Mouse (Mus musculus) MEL (cell line): ENCODE results near the gene 4930432M17Rik.

Source experiments
- CHD2 ChIP-seq: IDR thresholded peaks from 2 replicates; pipeline ENCODE4 v1.6.1; 2011; ENCODE audit warnings: low read length, improper control_type of control experiment
- CTCF ChIP-seq, 3 experiments: IDR thresholded peaks in 2 of 3; conservative IDR thresholded peaks in 1 of 3; 2 replicates each; pipeline ENCODE4 v1.5.1; 2011 to 2012; ENCODE audit warnings: low read length in 3 of 3, low read depth in 2 of 3, mild to moderate bottlenecking in 2 of 3, improper control_type of control experiment in 1 of 3, inconsistent platforms in 1 of 3, mixed read lengths in 1 of 3, moderate library complexity in 1 of 3; ENCODE audit not compliant: control insufficient read depth in 1 of 3, insufficient read depth in 1 of 3, poor library complexity in 1 of 3, severe bottlenecking in 1 of 3
- ELF1 ChIP-seq: IDR thresholded peaks from 2 replicates; pipeline ENCODE4 v1.6.1; 2014; ENCODE audit warnings: low read depth, mild to moderate bottlenecking, inconsistent platforms, low read length, improper control_type of control experiment, moderate library complexity
- JUND ChIP-seq: IDR thresholded peaks from 2 replicates; pipeline ENCODE4 v1.6.1; 2011; ENCODE audit warnings: low read depth, mild to moderate bottlenecking, improper control_type of control experiment, low read length
- USF1 ChIP-seq: IDR thresholded peaks from 2 replicates; pipeline ENCODE4 v1.6.1; 2014; ENCODE audit warnings: low read depth, mild to moderate bottlenecking, inconsistent platforms, low read length, improper control_type of control experiment, moderate library complexity

- TF ChIP-seq ELF1 (no peak), CTCF (IDR thresholded peaks at IDR 0.05 in 2 of 3, conservative IDR thresholded peaks at IDR 0.05 in 1 of 3; ENCODE audit: control insufficient read depth in 1 of 3, insufficient read depth in 1 of 3, low read depth in 2 of 3, low read length in 3 of 3, poor library complexity in 1 of 3, severe bottlenecking in 1 of 3) (no peak), JUND (no peak), CHD2 (no peak), USF1 (no peak)
These were observed 41.7 kb downstream of the 4930432M17Rik start for GRCm38 (mm10) chr3:121712222-121712621.
